In the genomic region with DNA sequence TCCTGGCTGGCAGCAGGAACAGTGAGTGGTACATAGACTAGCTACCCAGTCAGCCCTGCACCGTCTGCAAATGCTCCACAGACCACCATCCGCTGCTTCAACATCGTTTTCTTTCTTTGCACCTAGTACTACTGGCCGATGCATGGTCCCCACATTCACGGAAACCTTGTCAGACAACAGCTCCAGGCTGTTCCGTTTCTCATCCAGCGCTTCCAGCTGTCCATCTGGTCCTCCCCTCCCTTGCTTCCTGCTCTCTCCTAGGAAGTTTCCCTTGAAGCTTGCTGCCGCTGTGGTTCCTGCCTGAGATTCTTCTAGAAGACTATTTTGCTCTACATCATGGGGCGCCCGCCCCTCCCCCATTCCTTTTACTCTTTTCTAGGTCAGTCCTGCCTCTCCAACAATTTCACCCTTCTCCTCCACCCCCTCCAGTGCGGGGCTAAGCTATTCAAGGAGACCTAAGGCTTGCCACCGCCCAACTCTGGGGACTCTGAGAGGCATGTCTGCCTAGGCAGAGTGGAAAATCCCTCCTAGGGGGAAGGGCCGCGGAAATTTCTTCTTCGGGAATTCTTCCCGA, we compare ENCODE assay signal across 9 mouse cellular contexts. TPM values are rescaled to one million over a fixed set of nuclear protein-coding genes. Genes with fewer than 3 reads are reported as not detected.
DNase-seq lines count a peak whose midpoint lies in the region; ATAC-seq and TF ChIP-seq lines count a peak whose summit lies in the region.
"Had no signal": no experiment of that assay in that cellular context is flagged by ENCODE, and none has a peak within 500 bp of the region (broad histone marks: within the 10 kb centered on the region; RNA-seq: fewer than 3 reads in every experiment).

No protein-coding gene starts in this region.

- TF ChIP-seq CTCF in midbrain, postnatal 0 days (IDR thresholded peaks at IDR 0.05), result no peak

- ATAC-seq in limb, embryonic 13.5 days (ENCODE audit: low FRiP score, low read depth), result peak; percentile 75
- peak; percentile 77 for ATAC-seq in midbrain, postnatal 0 days (ENCODE audit: low FRiP score)

- H3K36me3 ChIP-seq in limb, embryonic 13.5 days, result no peaks in the 10 kb centered on the region
- H3K36me3 ChIP-seq in midbrain, postnatal 0 days (ENCODE audit: insufficient read depth, low read length), result no peaks in the 10 kb centered on the region

- H3K4me1 ChIP-seq in limb, embryonic 13.5 days, result peaks cover 24% of the 10 kb centered on the region
- H3K4me1 ChIP-seq in midbrain, postnatal 0 days (ENCODE audit: insufficient read depth, low read length), result peaks cover 13% of the 10 kb centered on the region

- peak overlapping the region; percentile 66 for H3K4me2 ChIP-seq in limb, embryonic 13.5 days (replicated peaks)
- H3K4me2 ChIP-seq in midbrain, postnatal 0 days (ENCODE audit: low read depth, low read length, poor library complexity, severe bottlenecking), result peak overlapping the region; percentile 48

- peak overlapping the region; percentile 56 for H3K9ac ChIP-seq in limb, embryonic 13.5 days
- peak overlapping the region; percentile 61 for H3K9ac ChIP-seq in midbrain, postnatal 0 days (replicated peaks; ENCODE audit: low read length, poor library complexity, severe bottlenecking)

- H3K4me3 ChIP-seq in limb, embryonic 13.5 days, result peak overlapping the region; percentile 33
- H3K4me3 ChIP-seq in midbrain, postnatal 0 days (ENCODE audit: low read depth, low read length), result peak overlapping the region; percentile 18; the same call in 1 of the 2 replicates

- peak; percentile 25 for DNase-seq in spleen, adult 12 weeks (ENCODE audit: low spot score)
- no peak for DNase-seq in spleen, adult 18-20 months
- DNase-seq in embryo, embryonic 10 days (ENCODE audit: low spot score), result peak; percentile 52
- peak; percentile 70 to 82 for DNase-seq in heart, adult 18-20 months
- peak; percentile 75 for DNase-seq in kidney, adult 18-20 months
- peak; percentile 76 for DNase-seq in midbrain, postnatal 0 days (ENCODE audit: low spot score)
- DNase-seq in T-cell, adult 2 months (ENCODE audit: low spot score), result no peak

- no peaks in the 10 kb centered on the region for H3K9me3 ChIP-seq in limb, embryonic 13.5 days
- no peaks in the 10 kb centered on the region for H3K9me3 ChIP-seq in midbrain, postnatal 0 days (ENCODE audit: low read length)

- H3K27me3 ChIP-seq in limb, embryonic 13.5 days, result no peaks in the 10 kb centered on the region
- no peaks in the 10 kb centered on the region for H3K27me3 ChIP-seq in midbrain, postnatal 0 days (ENCODE audit: insufficient read depth, low read length)

- H3K27ac ChIP-seq in limb, embryonic 13.5 days, result peak overlapping the region; percentile 73
- H3K27ac ChIP-seq in midbrain, postnatal 0 days (ENCODE audit: low read depth, low read length), result peak overlapping the region; percentile 76
- H3K27ac ChIP-seq: macrophage had no signal

- 3% methylated on average over 16 of the region's 16 CpGs for WGBS in limb, embryonic 13.5 days
- under 1% methylated on average over 16 of the region's 16 CpGs for WGBS in midbrain, postnatal 0 days

RNA-seq across cellular contexts. Expression of a gene that starts 8.7 kb away (rescaled TPM):
- total RNA-seq in heart, adult 18-20 months (2021), result 100 to 1,000 TPM; 158 to 190 TPM
- polyA plus RNA-seq in limb, embryonic 13.5 days (2015; fragmentation: Nextera tagmentation; extraction: Ambion mirVana), result 75.9 and 77.0 TPM in 2 replicates
- 56.6 and 57.5 TPM in 2 replicates for total RNA-seq in midbrain, postnatal 0 days (2014; rRNA removed)
- 43.4 and 43.6 TPM in 2 replicates for polyA plus RNA-seq in midbrain, postnatal 0 days (2015; fragmentation: Nextera tagmentation; extraction: Ambion mirVana)

RNA-seq across cellular contexts. Expression of a gene that starts 59.7 kb away (rescaled TPM):
- total RNA-seq in heart, adult 18-20 months (2021), result 10 to 100 TPM; 23.2 to 25.9 TPM
- polyA plus RNA-seq in limb, embryonic 13.5 days (2015; fragmentation: Nextera tagmentation; extraction: Ambion mirVana), result 44.9 and 46.0 TPM in 2 replicates
- 12.3 and 13.5 TPM in 2 replicates for total RNA-seq in midbrain, postnatal 0 days (2014; rRNA removed)
- 50.1 TPM in 2 replicates for polyA plus RNA-seq in midbrain, postnatal 0 days (2015; fragmentation: Nextera tagmentation; extraction: Ambion mirVana)

Comparison
In these comparisons a context has a peak if more than half of its experiments do, and no peak if none do; other contexts are left out.
1. DNase-seq: peak in spleen, adult 12 weeks (single experiment), embryo, embryonic 10 days (single experiment), heart, adult 18-20 months (2 of 2), kidney, adult 18-20 months (single experiment) and midbrain, postnatal 0 days (single experiment); none in spleen, adult 18-20 months (0 of 2) and T-cell, adult 2 months (single experiment).